Mouse (Mus musculus): ENCODE data around the gene Ghrhr. TPM values are rescaled to one million over a fixed set of nuclear protein-coding genes. Genes with fewer than 3 reads are reported as not detected.

The Ghrhr gene
- polyA plus RNA-seq, 1 experiment from 2014 or later = not detected

DNA sequence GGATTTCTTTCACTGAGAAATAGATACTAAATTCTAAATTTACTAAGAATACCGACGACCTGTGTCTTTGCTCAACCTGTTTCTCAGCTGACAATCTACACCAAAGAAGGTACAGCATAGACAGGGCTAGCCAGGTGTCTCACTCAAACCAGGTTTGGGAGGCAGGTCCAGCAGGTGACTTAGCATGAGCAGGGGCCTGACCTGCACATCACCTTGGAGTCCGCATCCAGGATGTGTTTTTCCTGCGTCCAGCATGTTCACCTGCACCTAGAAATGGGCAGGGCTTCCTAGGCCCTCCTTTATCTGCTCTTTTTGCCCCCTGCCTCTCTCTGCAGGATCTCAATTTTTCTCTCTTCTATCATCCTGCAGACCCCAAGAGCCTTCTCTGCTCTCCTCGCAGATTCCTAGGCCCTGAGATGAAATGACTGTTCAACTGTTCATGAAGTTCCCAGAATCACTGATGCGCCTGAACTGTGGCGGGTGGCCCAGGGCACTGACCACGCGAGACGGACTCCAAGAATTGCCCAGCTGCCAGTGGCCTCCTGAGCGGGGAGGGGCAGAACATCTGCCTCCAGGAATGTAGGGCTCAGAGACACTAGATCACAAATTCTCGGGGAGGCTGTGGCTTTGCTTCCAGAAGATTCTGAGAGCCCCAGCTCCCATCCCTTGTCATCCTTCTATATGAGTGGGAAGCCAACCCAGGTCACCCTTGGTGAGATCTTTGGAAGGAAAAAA, 22.2 kb upstream of the Ghrhr start:
- no peak overlapping the region for H3K27ac ChIP-seq (ENCODE audit: poor library complexity, severe bottlenecking)
- H3K4me1 ChIP-seq (replicated peaks) = peaks cover 12% of the 10 kb centered on the region
- H3K9me3 ChIP-seq (replicated peaks) = peaks cover 9% of the 10 kb centered on the region; the same call in 1 of the 2 replicates
- WGBS = 74% methylated on average over 12 of the region's 12 CpGs
- H3K27me3 ChIP-seq (replicated peaks) = peaks cover 15% of the 10 kb centered on the region
- no peak overlapping the region for H3K4me3 ChIP-seq
- H3K4me2 ChIP-seq = no peak overlapping the region
- no peak overlapping the region for H3K9ac ChIP-seq
- no peaks in the 10 kb centered on the region for H3K36me3 ChIP-seq
- ATAC-seq (ENCODE audit: insufficient number of reproducible peaks, low FRiP score) = no peak

DNA sequence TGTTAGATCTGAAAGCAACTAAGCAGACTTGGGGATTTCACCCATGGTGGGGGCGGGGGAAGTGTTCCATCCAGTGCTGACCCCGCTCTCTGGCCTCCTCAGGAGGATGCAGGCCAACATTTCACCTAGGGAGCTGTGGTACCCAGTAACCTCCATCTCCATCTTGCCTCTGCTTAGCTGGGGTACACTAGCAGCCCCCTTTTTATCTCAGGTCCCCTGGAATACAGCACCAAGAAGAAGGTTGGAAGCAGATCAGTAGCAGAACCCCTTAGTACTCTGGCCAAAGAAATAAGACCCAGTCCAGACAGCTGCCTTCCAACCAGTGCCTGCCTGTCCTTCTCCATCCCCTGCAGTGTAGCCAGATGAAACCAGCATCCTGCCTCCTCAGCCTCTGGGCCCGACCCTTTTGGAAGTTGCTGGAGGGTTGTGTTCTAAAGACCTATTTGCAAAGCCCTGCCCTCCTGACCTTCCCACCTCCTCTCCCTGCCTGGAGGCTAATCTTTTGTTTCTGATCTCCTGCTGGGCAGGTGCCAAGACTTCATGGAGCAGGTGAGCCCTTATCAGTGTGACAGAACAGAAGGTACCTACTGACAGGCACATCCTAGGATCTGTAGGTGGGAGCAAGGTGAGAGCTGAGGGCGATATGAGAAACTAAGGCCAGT, 21.5 kb upstream of the Ghrhr start:
- Histone ChIP-seq H3K9ac (no peak overlapping the region), H3K27ac (ENCODE audit: poor library complexity, severe bottlenecking) (no peak overlapping the region), H3K4me2 (no peak overlapping the region), H3K27me3 (replicated peaks) (peaks cover 10% of the 10 kb centered on the region), H3K9me3 (replicated peaks) (peaks cover 9% of the 10 kb centered on the region; the same call in 1 of the 2 replicates), H3K4me3 (no peak overlapping the region), H3K36me3 (no peaks in the 10 kb centered on the region), H3K4me1 (replicated peaks) (peaks cover 12% of the 10 kb centered on the region)
- WGBS = 66% methylated on average over 4 of the region's 4 CpGs
- no peak for ATAC-seq (ENCODE audit: insufficient number of reproducible peaks, low FRiP score)

DNA sequence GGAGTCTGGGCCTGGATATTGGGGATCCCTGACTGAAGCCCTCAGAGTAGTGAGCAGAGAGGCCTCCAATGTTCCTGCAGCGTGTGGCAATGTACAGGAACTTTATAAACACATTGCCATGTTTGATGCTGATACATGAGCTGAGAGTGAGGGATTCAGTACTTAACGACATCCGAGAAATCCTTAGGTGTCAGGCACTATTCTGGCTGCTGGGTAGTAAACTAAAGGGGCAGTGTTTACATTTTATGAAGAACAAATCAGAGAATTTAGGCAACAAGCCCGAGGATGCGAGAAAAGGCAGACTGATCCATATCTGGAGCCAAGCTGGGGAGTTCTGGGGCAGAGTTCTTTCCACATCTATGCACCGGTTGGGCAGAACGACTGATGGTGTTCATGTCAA, 20.5 kb upstream of the Ghrhr start:
- ATAC-seq (ENCODE audit: insufficient number of reproducible peaks, low FRiP score) = no peak
- no peak overlapping the region for H3K4me3 ChIP-seq
- WGBS = 75% methylated on average over 7 of the region's 7 CpGs
- H3K4me2 ChIP-seq = no peak overlapping the region
- no peak overlapping the region for H3K27ac ChIP-seq (ENCODE audit: poor library complexity, severe bottlenecking)
- H3K4me1 ChIP-seq (replicated peaks) = peaks cover 12% of the 10 kb centered on the region
- H3K36me3 ChIP-seq = no peaks in the 10 kb centered on the region
- H3K27me3 ChIP-seq (replicated peaks) = peaks cover 13% of the 10 kb centered on the region
- no peak overlapping the region for H3K9ac ChIP-seq
- no peaks in the 10 kb centered on the region for H3K9me3 ChIP-seq (replicated peaks)

DNA sequence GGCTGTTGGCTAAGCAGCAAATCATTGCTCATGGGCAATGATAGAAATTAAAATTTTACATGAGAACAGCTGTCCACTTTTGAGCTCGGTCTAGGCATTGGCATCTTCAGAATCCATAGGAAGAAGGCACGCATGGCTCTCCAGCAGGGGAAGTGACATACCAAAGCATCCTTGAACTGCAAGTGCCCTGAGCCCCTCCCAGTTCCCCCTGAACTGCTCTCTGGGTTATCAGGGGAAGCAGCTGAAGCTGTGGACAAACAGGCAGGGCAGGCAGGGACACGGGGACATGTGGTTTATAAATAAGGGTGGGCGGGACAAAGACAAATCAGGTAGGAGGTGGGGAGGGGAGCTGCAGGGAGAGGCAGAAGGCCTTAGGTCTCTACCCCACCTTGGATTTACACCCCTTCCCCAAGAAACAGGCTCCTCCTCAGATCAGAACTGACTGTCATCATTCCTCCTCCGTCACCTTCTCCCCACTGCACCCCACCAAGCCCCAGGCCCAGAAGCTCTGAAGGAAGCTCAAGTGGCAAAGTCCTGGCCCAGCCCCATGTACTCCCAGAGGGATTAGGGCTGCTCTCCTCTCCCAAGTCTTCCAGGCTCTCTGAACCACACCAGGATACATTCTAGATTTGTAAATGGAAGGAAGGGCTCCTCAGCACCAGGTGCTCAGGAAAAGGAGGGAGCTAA, 19.9 kb upstream of the Ghrhr start:
- H3K27me3 ChIP-seq (replicated peaks) = peaks cover 15% of the 10 kb centered on the region
- no peaks in the 10 kb centered on the region for H3K9me3 ChIP-seq (replicated peaks)
- ATAC-seq (ENCODE audit: insufficient number of reproducible peaks, low FRiP score) = no peak
- H3K4me1 ChIP-seq (replicated peaks) = peaks cover 12% of the 10 kb centered on the region
- H3K4me2 ChIP-seq = no peak overlapping the region
- H3K27ac ChIP-seq (ENCODE audit: poor library complexity, severe bottlenecking) = no peak overlapping the region
- no peak overlapping the region for H3K9ac ChIP-seq
- no peaks in the 10 kb centered on the region for H3K36me3 ChIP-seq
- no peak overlapping the region for H3K4me3 ChIP-seq
- WGBS = 20% methylated on average over 5 of the region's 5 CpGs

DNA sequence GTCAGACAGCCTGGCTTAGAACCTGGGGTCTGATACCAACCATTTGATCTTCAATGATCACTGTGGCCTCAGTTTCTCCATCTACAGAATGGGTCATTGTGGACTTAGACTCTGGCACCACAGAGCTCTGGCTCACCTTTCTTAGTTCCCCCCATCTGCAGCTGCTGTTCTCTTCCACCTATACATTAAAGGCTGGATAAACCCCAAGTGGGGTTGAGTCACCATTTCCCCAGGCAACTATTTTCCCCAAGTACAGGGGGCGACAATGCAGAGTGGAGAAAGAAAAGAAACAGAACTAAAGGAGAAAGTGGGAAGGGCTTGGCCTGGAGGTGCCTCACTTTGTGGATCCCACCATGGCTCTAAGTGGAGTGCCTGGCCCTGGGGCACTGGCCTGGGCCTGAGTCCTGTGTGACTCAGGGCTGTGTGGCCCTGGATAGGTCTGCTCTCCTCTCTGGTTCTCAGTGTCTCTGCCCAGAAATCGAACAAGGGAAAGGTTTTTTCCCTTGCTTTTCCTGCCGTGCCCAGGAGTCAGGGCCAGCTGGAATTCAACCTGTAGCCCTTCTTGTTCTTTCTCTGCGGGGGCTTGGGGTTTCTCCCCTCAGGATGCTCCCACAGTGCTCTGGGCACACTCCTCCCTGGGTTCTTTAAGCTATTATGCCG, 19.0 kb upstream of the Ghrhr start:
- 72% methylated on average over 5 of the region's 5 CpGs for WGBS
- H3K36me3 ChIP-seq = no peaks in the 10 kb centered on the region
- H3K9ac ChIP-seq = no peak overlapping the region
- H3K4me3 ChIP-seq = no peak overlapping the region
- no peak overlapping the region for H3K4me2 ChIP-seq
- no peaks in the 10 kb centered on the region for H3K9me3 ChIP-seq (replicated peaks)
- peaks cover 12% of the 10 kb centered on the region for H3K4me1 ChIP-seq (replicated peaks)
- peaks cover 15% of the 10 kb centered on the region for H3K27me3 ChIP-seq (replicated peaks)
- ATAC-seq (ENCODE audit: insufficient number of reproducible peaks, low FRiP score) = no peak
- no peak overlapping the region for H3K27ac ChIP-seq (ENCODE audit: poor library complexity, severe bottlenecking)

DNA sequence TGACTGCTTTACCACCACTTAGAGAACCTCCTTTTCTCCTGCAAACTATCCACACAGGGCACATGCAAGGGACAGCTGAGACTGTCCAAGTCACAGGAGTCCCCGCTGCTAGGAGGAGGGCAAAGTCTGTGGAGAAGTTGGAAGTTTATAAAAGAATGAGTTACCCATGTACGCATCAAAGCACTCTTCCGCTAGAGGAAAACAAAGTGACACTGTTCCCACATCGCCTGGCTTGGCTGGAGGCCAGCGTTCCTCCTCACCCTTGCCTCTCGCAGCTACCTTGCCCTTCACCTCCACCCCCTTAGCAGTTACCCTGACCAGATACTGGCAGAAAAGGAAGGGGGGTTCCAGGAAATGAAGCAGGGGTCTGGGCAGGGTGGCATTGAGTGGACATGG, 18.5 kb upstream of the Ghrhr start:
- no peaks in the 10 kb centered on the region for H3K36me3 ChIP-seq
- H3K4me1 ChIP-seq (replicated peaks) = peaks cover 12% of the 10 kb centered on the region
- no peak overlapping the region for H3K4me3 ChIP-seq
- peaks cover 15% of the 10 kb centered on the region for H3K27me3 ChIP-seq (replicated peaks)
- 50% methylated on average over 6 of the region's 6 CpGs for WGBS
- H3K9me3 ChIP-seq (replicated peaks) = no peaks in the 10 kb centered on the region
- H3K9ac ChIP-seq = no peak overlapping the region
- no peak overlapping the region for H3K4me2 ChIP-seq
- no peak; the same call in 1 of the 2 replicates for ATAC-seq (ENCODE audit: insufficient number of reproducible peaks, low FRiP score)
- no peak overlapping the region for H3K27ac ChIP-seq (ENCODE audit: poor library complexity, severe bottlenecking)

DNA sequence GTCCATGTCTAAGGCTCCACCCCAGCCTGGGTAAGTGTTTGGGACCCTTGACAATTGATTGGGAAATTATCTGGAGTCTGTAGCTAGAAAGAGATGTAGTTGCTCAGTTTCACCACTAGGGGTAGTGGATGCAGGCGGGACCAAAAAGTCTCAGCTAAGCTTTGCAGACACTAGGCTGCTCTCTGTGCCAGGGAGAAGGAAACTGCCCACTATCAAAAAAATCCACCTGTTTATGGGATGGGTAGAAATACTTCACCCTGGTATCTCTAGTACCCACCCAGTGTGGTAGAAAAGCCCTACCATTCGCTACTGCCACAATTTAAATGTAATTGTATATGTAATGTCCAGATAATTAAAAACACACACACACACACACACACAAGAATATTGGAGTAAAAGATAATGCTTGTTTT, 17.4 kb upstream of the Ghrhr start:
- H3K27ac ChIP-seq (ENCODE audit: poor library complexity, severe bottlenecking) = no peak overlapping the region
- H3K9me3 ChIP-seq (replicated peaks) = no peaks in the 10 kb centered on the region
- H3K4me3 ChIP-seq = no peak overlapping the region
- peaks cover 14% of the 10 kb centered on the region for H3K27me3 ChIP-seq (replicated peaks)
- WGBS = 34% methylated on average over 2 of the region's 2 CpGs
- peaks cover 12% of the 10 kb centered on the region for H3K4me1 ChIP-seq (replicated peaks)
- H3K36me3 ChIP-seq = no peaks in the 10 kb centered on the region
- no peak overlapping the region for H3K4me2 ChIP-seq
- no peak overlapping the region for H3K9ac ChIP-seq
- no peak for ATAC-seq (ENCODE audit: insufficient number of reproducible peaks, low FRiP score)

DNA sequence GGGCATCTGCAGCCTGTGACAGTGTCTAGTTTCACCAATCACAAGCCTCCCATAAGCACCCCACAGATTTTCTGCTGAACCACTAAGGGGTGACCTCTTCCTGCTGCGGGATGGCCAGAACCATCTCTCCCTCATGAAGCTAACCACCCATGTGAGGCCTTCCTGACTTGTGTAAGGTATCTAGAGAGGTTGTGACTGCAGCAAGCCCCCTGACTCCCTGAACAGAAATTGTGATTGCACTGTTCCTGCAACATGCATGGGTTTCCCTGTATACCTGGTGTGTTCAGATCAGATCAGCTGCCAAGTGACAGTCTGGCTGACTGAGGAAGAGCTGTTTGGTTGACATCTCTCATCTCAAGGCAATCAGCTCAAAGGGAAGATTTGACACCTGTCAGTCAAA, 13.4 kb upstream of the Ghrhr start:
- H3K4me2 ChIP-seq = no peak overlapping the region
- no peaks in the 10 kb centered on the region for H3K9me3 ChIP-seq (replicated peaks)
- 74% methylated on average over 1 of the region's 1 CpGs for WGBS
- ATAC-seq (ENCODE audit: insufficient number of reproducible peaks, low FRiP score) = no peak
- peaks cover 2% of the 10 kb centered on the region for H3K4me1 ChIP-seq (replicated peaks)
- H3K36me3 ChIP-seq = no peaks in the 10 kb centered on the region
- H3K27ac ChIP-seq (ENCODE audit: poor library complexity, severe bottlenecking) = no peak overlapping the region
- H3K27me3 ChIP-seq (replicated peaks) = peaks cover 5% of the 10 kb centered on the region; the same call in 1 of the 2 replicates
- no peak overlapping the region for H3K4me3 ChIP-seq
- no peak overlapping the region for H3K9ac ChIP-seq

DNA sequence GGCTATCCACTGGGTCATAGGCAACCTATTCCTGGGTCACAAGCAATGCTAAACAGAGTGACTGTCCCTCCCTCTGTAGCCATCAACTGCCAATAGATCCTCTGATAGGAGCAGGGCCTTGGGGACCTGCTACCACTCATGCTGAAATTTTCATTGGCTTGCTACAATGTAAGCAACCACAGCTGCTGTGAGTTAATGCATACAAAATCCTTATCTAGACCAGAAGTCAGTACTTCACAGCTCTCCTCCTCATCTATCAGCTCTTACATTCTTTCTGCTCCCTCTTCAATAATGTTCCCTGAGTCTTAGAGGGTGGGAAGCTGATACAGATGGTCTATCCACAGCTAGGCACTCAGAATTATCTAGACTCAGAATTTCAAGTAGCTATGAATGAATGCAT, 9.0 kb upstream of the Ghrhr start:
- no peaks in the 10 kb centered on the region for H3K27me3 ChIP-seq (replicated peaks)
- H3K9me3 ChIP-seq (replicated peaks) = no peaks in the 10 kb centered on the region
- H3K27ac ChIP-seq (ENCODE audit: poor library complexity, severe bottlenecking) = no peak overlapping the region
- H3K9ac ChIP-seq = no peak overlapping the region
- H3K4me3 ChIP-seq = no peak overlapping the region
- H3K4me2 ChIP-seq = no peak overlapping the region
- no peaks in the 10 kb centered on the region for H3K36me3 ChIP-seq
- no peak for ATAC-seq (ENCODE audit: insufficient number of reproducible peaks, low FRiP score)
- H3K4me1 ChIP-seq (replicated peaks) = no peaks in the 10 kb centered on the region

DNA sequence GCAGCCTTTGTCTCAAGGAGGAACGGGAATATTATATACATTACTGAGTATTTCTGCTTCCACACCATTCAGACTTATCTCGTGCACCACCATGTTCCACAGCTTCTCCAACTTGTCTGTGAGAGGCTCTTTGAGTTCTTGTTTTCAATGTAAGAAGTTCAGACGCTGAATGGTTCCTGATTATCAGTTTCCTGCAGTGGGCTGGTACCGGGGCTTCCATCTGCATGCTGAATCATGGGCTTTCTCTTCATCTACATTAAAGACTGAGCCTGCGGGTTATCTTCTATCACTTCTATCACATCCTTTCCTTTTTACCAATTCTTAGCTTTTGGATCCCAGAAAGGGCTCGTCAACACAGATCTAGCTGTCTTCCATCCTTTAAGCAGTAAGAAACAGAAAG, 5.3 kb upstream of the Ghrhr start:
- Histone ChIP-seq H3K36me3 (no peaks in the 10 kb centered on the region), H3K4me1 (replicated peaks) (no peaks in the 10 kb centered on the region), H3K4me2 (no peak overlapping the region), H3K27ac (ENCODE audit: poor library complexity, severe bottlenecking) (no peak overlapping the region), H3K9ac (no peak overlapping the region), H3K4me3 (no peak overlapping the region), H3K27me3 (replicated peaks) (peaks cover 10% of the 10 kb centered on the region), H3K9me3 (replicated peaks) (no peaks in the 10 kb centered on the region)
- no peak for ATAC-seq (ENCODE audit: insufficient number of reproducible peaks, low FRiP score)
- WGBS = 61% methylated on average over 6 of the region's 6 CpGs

DNA sequence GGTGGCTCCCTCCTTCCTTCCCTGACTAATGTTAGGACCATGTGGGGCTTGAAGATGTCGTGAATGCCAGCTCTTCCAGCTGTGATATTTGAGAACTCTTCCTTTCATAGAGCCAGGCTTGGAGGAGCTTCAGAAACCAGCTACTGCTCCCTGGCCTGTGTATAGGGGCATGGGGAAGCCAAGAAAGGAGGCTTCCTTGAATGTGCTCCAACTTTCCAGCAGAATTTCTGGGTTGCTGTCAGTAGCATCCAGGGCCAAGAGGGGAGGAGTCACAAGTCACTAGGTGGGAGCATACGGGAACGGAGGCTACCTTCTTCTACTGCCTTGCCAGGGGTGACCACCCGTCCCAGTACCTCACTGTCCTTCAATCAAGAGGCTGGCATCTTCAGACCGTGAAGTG, 416 bp downstream of the Ghrhr start:
- Histone ChIP-seq H3K4me1 (replicated peaks) (no peaks in the 10 kb centered on the region), H3K36me3 (no peaks in the 10 kb centered on the region), H3K4me3 (no peak overlapping the region), H3K9me3 (replicated peaks) (no peaks in the 10 kb centered on the region), H3K27ac (ENCODE audit: poor library complexity, severe bottlenecking) (no peak overlapping the region), H3K27me3 (replicated peaks) (peaks cover 55% of the 10 kb centered on the region), H3K9ac (no peak overlapping the region), H3K4me2 (no peak overlapping the region)
- no peak for ATAC-seq (ENCODE audit: insufficient number of reproducible peaks, low FRiP score)
- 68% methylated on average over 5 of the region's 5 CpGs for WGBS
